Mouse (Mus musculus) CH12.LX (cell line): ENCODE results near the gene 1600012H06Rik. TPM values are rescaled to one million over a fixed set of nuclear protein-coding genes. Genes with fewer than 3 reads are reported as not detected.
"Not testable (repeated sequence)": the region's sequence is repeated elsewhere in the genome, so short reads cannot be mapped to it uniquely, and the experiment has no call there.

Experiments used
- DNase-seq: peaks from one replicate; pipeline ENCODE4 v3.0.0-alpha.2; 2013; ENCODE audit errors: extremely low read depth
- H3K27ac ChIP-seq: 2 replicates; pipeline ENCODE4 v1.5.1; 2012; ENCODE audit warnings: low read depth, mild to moderate bottlenecking, control low read depth, moderate library complexity; ENCODE audit not compliant: insufficient read depth
- H3K27me3 ChIP-seq: replicated peaks from 2 replicates; pipeline ENCODE3; 2012; ENCODE audit warnings: inconsistent platforms
- H3K36me3 ChIP-seq, 2 experiments: replicated peaks in 1 of 2; 2 replicates each; pipeline versions ENCODE3 to v1.6.1; 2012; ENCODE audit warnings: inconsistent platforms in 1 of 2, low read length in 1 of 2, mild to moderate bottlenecking in 1 of 2, mixed read lengths in 1 of 2, moderate library complexity in 1 of 2; ENCODE audit not compliant: control insufficient read depth in 1 of 2, insufficient read depth in 1 of 2
- H3K4me1 ChIP-seq, 2 experiments: 2 replicates each; pipeline ENCODE4 v1.6.1; 2012; ENCODE audit warnings: inconsistent platforms in 1 of 2, moderate library complexity in 1 of 2; ENCODE audit not compliant: insufficient read depth in 2 of 2, control insufficient read depth in 1 of 2
- H3K4me2 ChIP-seq: 2 replicates; pipeline ENCODE4 v1.6.1; 2012; ENCODE audit warnings: low read depth, mild to moderate bottlenecking, control low read depth; ENCODE audit not compliant: poor library complexity, insufficient read depth, severe bottlenecking
- H3K4me3 ChIP-seq, 3 experiments: fragments of 150-350 bp in 1 of 3; sonication (generic) in 1 of 3; replicated peaks in 1 of 3; 2 replicates each; pipeline versions ENCODE3 to v1.5.1; 2011 to 2012; ENCODE audit warnings: low read depth in 2 of 3, low read length in 2 of 3, mild to moderate bottlenecking in 2 of 3, moderate library complexity in 2 of 3, control low read depth in 1 of 3, improper control_type of control experiment in 1 of 3, inconsistent platforms in 1 of 3, mixed read lengths in 1 of 3; ENCODE audit not compliant: poor library complexity in 1 of 3
- H3K79me2 ChIP-seq: replicated peaks from 2 replicates; pipeline ENCODE4 v1.6.1; 2012; ENCODE audit warnings: mild to moderate bottlenecking, moderate library complexity; ENCODE audit not compliant: control insufficient read depth, poor library complexity, insufficient read depth, severe bottlenecking; ENCODE audit errors: extremely low read depth
- H3K9ac ChIP-seq: 2 replicates; pipeline ENCODE4 v1.6.1; 2012; ENCODE audit warnings: low read depth, mild to moderate bottlenecking, control low read depth, moderate library complexity; ENCODE audit not compliant: insufficient read depth
- H3K9me3 ChIP-seq: replicated peaks from 2 replicates; pipeline ENCODE3; 2012; ENCODE audit warnings: low read length, inconsistent platforms, mixed read lengths
- CHD2 ChIP-seq: IDR thresholded peaks from 2 replicates; pipeline ENCODE4 v1.6.1; 2011; ENCODE audit warnings: low read length, improper control_type of control experiment
- CTCF ChIP-seq, 2 experiments: IDR thresholded peaks in 1 of 2; conservative IDR thresholded peaks in 1 of 2; 2 replicates each; pipeline ENCODE4 v1.5.1; 2011 to 2012; ENCODE audit warnings: low read depth in 2 of 2, low read length in 2 of 2, improper control_type of control experiment in 1 of 2, inconsistent platforms in 1 of 2, mild to moderate bottlenecking in 1 of 2, moderate library complexity in 1 of 2
- ELF1 ChIP-seq: IDR thresholded peaks from 2 replicates; pipeline ENCODE4 v1.6.1; 2014; ENCODE audit warnings: low read depth, mild to moderate bottlenecking, inconsistent platforms, low read length, improper control_type of control experiment
- ETS1 ChIP-seq: conservative IDR thresholded peaks from 2 replicates; pipeline ENCODE4 v1.6.1; 2012; ENCODE audit warnings: low read depth, mild to moderate bottlenecking, inconsistent platforms, low read length, improper control_type of control experiment, moderate library complexity
- GABPA ChIP-seq: IDR thresholded peaks from 2 replicates; pipeline ENCODE4 v1.6.1; 2012; ENCODE audit warnings: low read depth, low read length, improper control_type of control experiment, inconsistent platforms; ENCODE audit not compliant: insufficient replicate concordance
- IRF4 ChIP-seq: IDR thresholded peaks from 2 replicates; pipeline ENCODE4 v1.6.1; 2014; ENCODE audit warnings: low read depth, mild to moderate bottlenecking, inconsistent platforms, low read length, improper control_type of control experiment
- JUND ChIP-seq: conservative IDR thresholded peaks from 2 replicates; pipeline ENCODE4 v1.6.1; 2011; ENCODE audit warnings: low read depth, low read length, improper control_type of control experiment
- MAFK ChIP-seq: IDR thresholded peaks from 2 replicates; pipeline ENCODE4 v1.6.1; 2011; ENCODE audit warnings: low read length, improper control_type of control experiment; ENCODE audit not compliant: insufficient replicate concordance
- MAZ ChIP-seq: IDR thresholded peaks from 2 replicates; pipeline ENCODE4 v1.6.1; 2012; ENCODE audit warnings: low read depth, mild to moderate bottlenecking, inconsistent platforms, low read length, improper control_type of control experiment, moderate library complexity
- NRF1 ChIP-seq: IDR thresholded peaks from 2 replicates; pipeline ENCODE4 v1.6.1; 2014; ENCODE audit warnings: low read depth, mild to moderate bottlenecking, inconsistent platforms, low read length, improper control_type of control experiment, moderate library complexity
- PAX5 ChIP-seq: IDR thresholded peaks from 2 replicates; pipeline ENCODE4 v1.6.1; 2012; ENCODE audit warnings: low read length, inconsistent platforms, mixed read lengths
- POLR2A ChIP-seq: IDR thresholded peaks from 2 replicates; pipeline ENCODE4 v1.6.1; 2011; ENCODE audit warnings: low read depth, mild to moderate bottlenecking, improper control_type of control experiment, low read length
- RAD21 ChIP-seq: IDR thresholded peaks from 2 replicates; pipeline ENCODE4 v1.6.1; 2011; ENCODE audit warnings: low read depth, mild to moderate bottlenecking, low read length, improper control_type of control experiment, moderate library complexity
- SMC3 ChIP-seq: IDR thresholded peaks from 2 replicates; pipeline ENCODE4 v1.6.1; 2011; ENCODE audit warnings: low read depth, low read length, improper control_type of control experiment
- TBP ChIP-seq: conservative IDR thresholded peaks from 2 replicates; pipeline ENCODE4 v1.6.1; 2011; ENCODE audit warnings: low read depth, low read length, improper control_type of control experiment
- TCF12 ChIP-seq: IDR thresholded peaks from 2 replicates; pipeline ENCODE4 v1.6.1; 2014; ENCODE audit warnings: low read depth, mild to moderate bottlenecking, inconsistent platforms, low read length, improper control_type of control experiment
- USF1 ChIP-seq: IDR thresholded peaks from 2 replicates; pipeline ENCODE4 v1.6.1; 2014; ENCODE audit warnings: low read depth, mild to moderate bottlenecking, inconsistent platforms, low read length, improper control_type of control experiment
- ZKSCAN1 ChIP-seq: IDR thresholded peaks from 2 replicates; pipeline ENCODE4 v1.6.1; 2012; ENCODE audit warnings: low read depth, inconsistent platforms, low read length, improper control_type of control experiment, borderline replicate concordance
- ZMIZ1 ChIP-seq: IDR thresholded peaks from 2 replicates; pipeline ENCODE4 v1.6.1; 2012; ENCODE audit warnings: low read depth, mild to moderate bottlenecking, inconsistent platforms, low read length, improper control_type of control experiment
- ZNF384 ChIP-seq: IDR thresholded peaks from 2 replicates; pipeline ENCODE4 v1.6.1; 2012; ENCODE audit warnings: low read depth, low read length, improper control_type of control experiment, inconsistent platforms
- dilution Hi-C: fragments of 300-500 bp; cut with MboI; formaldehyde crosslinking; loops from 2 replicates; pipeline ENCODE4 v1.14.3; 2020; ENCODE audit warnings: low sequenced_read_pairs; ENCODE audit not compliant: extremely low pct_unique_long_range_greater_than_20kb, extremely low pct_ligation_motif_present
- in situ Hi-C: fragments of 300-500 bp; cut with MboI; formaldehyde crosslinking; loops from 3 replicates; pipeline ENCODE4 v1.14.3; 2019; ENCODE audit warnings: low sequenced_read_pairs, low pct_ligation_motif_present, low pct_unique_long_range_greater_than_20kb, mixed read lengths
- polyA plus RNA-seq: library from polyadenylated mRNA; unstranded; fragments of >175 nt; gene quantifications from 2 replicates; pipeline ENCODE4 v1.2.1, GENCODE M21; 2012; ENCODE audit warnings: low read depth; ENCODE audit not compliant: insufficient read length
- total RNA-seq, 2 experiments: library from RNA; depleted of rRNA; stranded (reverse); fragments of 300-350 nt in 1 of 2; fragments of >200 nt in 1 of 2; gene quantifications; 2 replicates each; pipeline ENCODE4 v1.2.3; 2012 to 2014

Gene 1600012H06Rik
- total and polyA plus RNA-seq, 3 experiments = 5.4 to 12.4 (median 10.6) TPM

- H3K9me3 ChIP-seq, H3K4me2 ChIP-seq, H3K4me1 ChIP-seq, H3K27me3 ChIP-seq, H3K9ac ChIP-seq, dilution Hi-C loops, H3K4me3 ChIP-seq, H3K79me2 ChIP-seq, in situ Hi-C loops, H3K27ac ChIP-seq: not testable (repeated sequence)
- peak; percentile 62 for TF ChIP-seq RAD21
- TF ChIP-seq SMC3 = peak; percentile 38
- TF ChIP-seq CTCF (conservative IDR thresholded peaks at IDR 0.05 in 1 of 2, IDR thresholded peaks at IDR 0.05 in 1 of 2; ENCODE audit: low read depth in 2 of 2, low read length in 2 of 2) = peak in 1 of 2 experiments; percentile 62; a peak in 2 of 4 replicates
- TF ChIP-seq ELF1 = peak; percentile 23; the same call in 1 of the 2 replicates
- peak; percentile 92 for TF ChIP-seq ZNF384
- H3K36me3 ChIP-seq = peaks cover 0 to 12% of the 10 kb centered on the region in 2 experiments
- peak; percentile 28 for DNase-seq
These were observed 47.9 kb upstream of the 1600012H06Rik start for GRCm38 (mm10) chr17:14895058-14895457.

DNA sequence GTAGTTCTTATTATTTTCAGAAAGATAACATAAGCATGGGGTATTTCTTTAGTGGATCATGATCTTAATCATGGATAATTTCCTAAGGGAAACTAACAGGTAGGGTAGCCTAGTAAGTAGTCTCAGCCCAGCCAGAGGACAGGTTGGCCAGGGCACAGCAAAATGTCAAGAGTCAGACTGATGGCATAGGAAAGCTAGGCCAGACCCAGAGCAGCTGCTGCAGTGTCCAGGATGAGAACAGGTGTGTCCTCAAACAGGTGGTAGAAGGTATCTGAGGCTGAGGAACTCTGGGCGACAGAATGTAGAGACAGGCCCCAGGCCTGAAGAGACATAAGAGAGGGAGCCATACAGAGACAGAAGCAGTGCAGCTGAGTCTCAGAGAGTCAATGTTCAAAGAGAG is 44.0 kb upstream of the 1600012H06Rik start:
- Histone ChIP-seq H3K9ac (no peak overlapping the region), H3K4me1 (no peaks in the 10 kb centered on the region), H3K9me3 (no peaks in the 10 kb centered on the region), H3K27ac (no peak overlapping the region), H3K36me3 (peaks cover 0 to 20% of the 10 kb centered on the region in 2 experiments), H3K27me3 (no peaks in the 10 kb centered on the region), H3K4me2 (no peak overlapping the region), H3K79me2 (no peaks in the 10 kb centered on the region), H3K4me3 (no peak overlapping the region)
- TF ChIP-seq TCF12 = no peak
- TF ChIP-seq SMC3 = no peak
- TF ChIP-seq PAX5 = no peak
- TF ChIP-seq RAD21 = no peak
- no peak for TF ChIP-seq CHD2
- TF ChIP-seq GABPA = no peak
- no peak for TF ChIP-seq ZKSCAN1
- no peak for TF ChIP-seq JUND
- no peak for TF ChIP-seq TBP
- no peak for TF ChIP-seq MAZ
- no peak for TF ChIP-seq IRF4
- TF ChIP-seq USF1 = no peak
- no peak for TF ChIP-seq NRF1
- TF ChIP-seq CTCF (conservative IDR thresholded peaks at IDR 0.05 in 1 of 2, IDR thresholded peaks at IDR 0.05 in 1 of 2; ENCODE audit: low read depth in 2 of 2, low read length in 2 of 2) = no peak
- TF ChIP-seq POLR2A = no peak
- TF ChIP-seq ZNF384 = no peak
- no peak for TF ChIP-seq ZMIZ1
- TF ChIP-seq ETS1 = no peak
- TF ChIP-seq MAFK = no peak
- no peak for DNase-seq
- in situ Hi-C loops = no loop called here
- dilution Hi-C loops = no loop called here
